ENCODE assay signal across 8 mouse cellular contexts in genomic region chr5:122951913-122952641, GRCm38 (mm10). TPM values are rescaled to one million over a fixed set of nuclear protein-coding genes. Genes with fewer than 3 reads are reported as not detected.
A peak's percentile ranks its signal among the peaks of the same experiment; 100 is the strongest.
DNase-seq lines count a peak whose midpoint lies in the region; ATAC-seq and TF ChIP-seq lines count a peak whose summit lies in the region.

No protein-coding gene starts in this region.

- peaks cover 29% of the 10 kb centered on the region for H3K4me1 ChIP-seq in kidney, embryonic 15.5 days
- peaks cover 26% of the 10 kb centered on the region for H3K4me1 ChIP-seq in spleen, adult 2 months (ENCODE audit: control insufficient read depth, insufficient read depth, insufficient read length)

- H3K9me3 ChIP-seq in kidney, embryonic 15.5 days (replicated peaks), result no peaks in the 10 kb centered on the region

- H3K27me3 ChIP-seq in kidney, embryonic 15.5 days, result peaks cover 45% of the 10 kb centered on the region
- H3K27me3 ChIP-seq in spleen, adult 2 months (ENCODE audit: control insufficient read depth, insufficient read depth, low read length), result no peaks in the 10 kb centered on the region

- peak overlapping the region; percentile 40 for H3K4me3 ChIP-seq in kidney, embryonic 15.5 days (replicated peaks)
- H3K4me3 ChIP-seq in spleen, adult 2 months (ENCODE audit: extremely low read depth, insufficient read depth, insufficient read length), result peak overlapping the region; percentile 47

- peak overlapping the region; percentile 78 for H3K4me2 ChIP-seq in kidney, embryonic 15.5 days

- peak overlapping the region; percentile 38 for H3K9ac ChIP-seq in kidney, embryonic 15.5 days

- 4% methylated on average over 59 of the region's 59 CpGs for WGBS in kidney, embryonic 15.5 days
- 1% methylated on average over 59 of the region's 59 CpGs for WGBS in spleen, adult 2 months

- H3K27ac ChIP-seq in kidney, embryonic 15.5 days, result peak overlapping the region; percentile 69; the same call in 1 of the 2 replicates
- H3K27ac ChIP-seq in spleen, adult 2 months (ENCODE audit: insufficient read depth, low read length), result peak overlapping the region; percentile 9; the same call in 1 of the 2 replicates

- TF ChIP-seq CTCF in spleen, adult 2 months (IDR thresholded peaks at IDR 0.05; ENCODE audit: extremely low read depth, insufficient read depth, insufficient read length, insufficient replicate concordance), result no peak

- ATAC-seq in granulocyte monocyte progenitor cell, adult 5-6 weeks (replicated peaks; ENCODE audit: poor library complexity, severe bottlenecking), result peak; percentile 28
- ATAC-seq in kidney, embryonic 15.5 days (replicated peaks; ENCODE audit: low FRiP score), result no peak
- peak; percentile 28; the same call in 1 of the 2 replicates for ATAC-seq in megakaryocyte, adult 5-6 weeks (ENCODE audit: poor library complexity, severe bottlenecking)
- no peak for ATAC-seq in erythroid progenitor cell, adult 5-6 weeks (replicated peaks; ENCODE audit: low FRiP score, poor library complexity, severe bottlenecking)

- peaks cover 7% of the 10 kb centered on the region for H3K36me3 ChIP-seq in kidney, embryonic 15.5 days
- H3K36me3 ChIP-seq in spleen, adult 2 months (ENCODE audit: control insufficient read depth, insufficient read depth, low read length), result no peaks in the 10 kb centered on the region; the same call in 1 of the 2 replicates

- peak; percentile 19 for DNase-seq in ovary, postnatal 36 days (ENCODE audit: low spot score)
- DNase-seq in ovary, postnatal 14 days (ENCODE audit: low spot score), result no peak
- DNase-seq in cerebellum, adult 18-20 months, result peak; percentile 46 to 48
- peak in 1 of 2 experiments; percentile 18 for DNase-seq in spleen, adult 2 months (ENCODE audit: low read depth in 1 of 2, low spot score in 2 of 2)

- TF ChIP-seq POLR2A in spleen, adult 2 months (IDR thresholded peaks at IDR 0.05; ENCODE audit: low read depth, low read length), result no peak

RNA-seq across cellular contexts. Expression of gene Kdm2b, which starts 37.5 kb away (rescaled TPM):
- 42.8 and 63.5 TPM in 2 replicates for total RNA-seq in granulocyte monocyte progenitor cell, adult 5-6 weeks (2014; fragmentation: Nextera tagmentation)
- 54.8 and 58.7 TPM in 2 replicates for total RNA-seq in granulocyte monocyte progenitor cell, adult 5-6 weeks (2017)
- 92.2 and 96.8 TPM in 2 replicates for polyA plus RNA-seq in kidney, embryonic 15.5 days (2015; fragmentation: Nextera tagmentation; extraction: Ambion mirVana)
- 29.1 and 38.3 TPM in 2 replicates for total RNA-seq in megakaryocyte, adult 5-6 weeks (2015)
- total RNA-seq in megakaryocyte, adult 5-6 weeks (2017), result 31.6 and 38.6 TPM in 2 replicates
- 30.3 and 36.7 TPM in 2 replicates for polyA plus RNA-seq in spleen, adult 2 months (2012; rRNA removed)
- 7.5 and 13.0 TPM in 2 replicates for total RNA-seq in erythroid progenitor cell, adult 5-6 weeks (2015; ENCODE audit: low replicate concordance)
- 13.0 and 14.9 TPM in 2 replicates for total RNA-seq in erythroid progenitor cell, adult 5-6 weeks (2017; ENCODE audit: low replicate concordance)

Comparison
In these comparisons a context has a peak if more than half of its experiments do, and no peak if none do; other contexts are left out.
1. ATAC-seq: peak in granulocyte monocyte progenitor cell, adult 5-6 weeks (single experiment) and megakaryocyte, adult 5-6 weeks (single experiment); none in kidney, embryonic 15.5 days (single experiment) and erythroid progenitor cell, adult 5-6 weeks (single experiment).